Mouse (Mus musculus): Measurements from ENCODE around the gene Zfp870.
"Not testable (repeated sequence)": the region's sequence is repeated elsewhere in the genome, so short reads cannot be mapped to it uniquely, and the experiment has no call there.

Zfp870 gene

DNA sequence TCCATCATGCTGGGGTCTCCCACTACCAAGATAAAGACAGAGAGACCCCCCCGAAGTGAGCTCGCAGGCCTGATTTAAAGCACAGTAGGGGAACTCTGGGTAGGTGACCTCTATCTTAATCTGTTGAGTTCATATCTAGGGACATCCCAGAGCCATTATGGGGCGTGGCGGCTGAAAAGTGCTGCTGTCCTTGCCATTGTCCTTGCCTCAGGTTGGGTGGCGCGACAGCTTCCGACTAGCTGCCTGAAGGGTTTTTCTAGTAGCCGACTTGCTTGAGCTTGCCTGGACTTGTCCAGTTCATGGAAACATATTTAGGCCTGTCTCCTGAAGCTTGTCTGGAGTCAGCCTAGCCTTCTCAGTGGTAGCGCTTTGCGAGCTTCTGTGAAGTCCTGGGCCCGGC is 12.7 kb downstream of the Zfp870 start:
- in situ Hi-C loops (cut with MboI; ENCODE audit: low pct_unique_long_range_greater_than_20kb in 1 of 2, low sequenced_read_pairs in 2 of 2, unreplicated experiment in 1 of 2): loop anchor here in 1 of 2 experiments (25.0 kb wide), 1 partner anchor 934 kb away; the partner anchor contains the start of genes Kank3, Ndufa7 and Rps28

DNA sequence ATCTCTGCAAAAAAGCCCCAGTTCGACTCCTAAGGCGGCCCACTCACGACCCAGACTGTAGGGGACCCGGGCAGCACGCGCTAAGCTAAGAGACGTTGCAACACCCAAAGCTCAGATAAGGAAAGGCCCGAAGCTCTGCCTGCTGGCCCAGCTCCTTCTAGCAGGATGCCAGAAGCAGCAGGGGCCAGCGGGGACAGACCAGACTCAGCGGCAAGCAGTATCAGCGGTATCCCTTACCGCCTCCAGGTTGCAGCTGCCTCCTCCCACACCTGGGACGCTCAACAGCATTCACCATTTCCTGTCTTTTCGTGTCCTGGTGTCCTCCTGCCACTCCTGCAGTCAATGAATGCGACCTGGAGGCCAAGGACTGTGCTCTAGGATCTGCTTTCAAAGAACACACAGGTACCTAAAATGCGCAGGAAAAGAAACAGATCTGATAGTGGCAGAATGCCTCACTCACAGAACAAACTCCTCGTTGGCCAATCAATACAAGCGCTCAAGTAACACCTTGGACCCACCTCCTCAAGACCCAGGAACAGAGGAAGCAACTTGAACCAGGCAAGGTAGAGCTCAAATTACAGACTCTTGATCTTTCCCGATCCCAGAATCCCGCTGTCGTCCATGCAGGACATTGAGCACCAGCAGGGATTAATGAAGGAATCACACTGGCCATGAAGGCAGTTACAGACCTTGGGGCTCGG is 13.8 kb downstream of the Zfp870 start:
- in situ Hi-C loops (cut with MboI; ENCODE audit: low pct_unique_long_range_greater_than_20kb in 1 of 2, low sequenced_read_pairs in 2 of 2, unreplicated experiment in 1 of 2): loop anchor here in 1 of 2 experiments (25.0 kb wide), 1 partner anchor 935 kb away; the partner anchor contains the start of genes Kank3, Ndufa7 and Rps28

DNA sequence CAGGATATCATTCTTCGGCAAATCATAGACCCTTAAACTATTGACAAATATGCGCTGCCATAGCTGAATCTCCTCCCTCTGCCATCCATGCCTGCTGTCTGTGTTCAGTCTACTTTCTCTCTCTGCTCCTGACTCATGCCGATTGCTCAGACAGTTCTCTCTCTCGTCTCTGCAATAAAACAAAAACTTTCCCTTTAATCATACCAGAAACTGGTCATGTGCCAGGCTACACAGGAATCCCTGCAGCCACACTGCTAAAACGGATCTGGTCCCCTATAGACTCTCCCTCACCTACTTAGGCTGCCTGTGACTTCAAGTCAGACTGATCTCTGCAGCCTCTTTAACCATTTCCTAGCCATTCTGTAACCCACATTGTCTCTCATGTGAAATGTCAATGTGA is 18.7 kb downstream of the Zfp870 start:
- in situ Hi-C loops (cut with MboI; ENCODE audit: low pct_unique_long_range_greater_than_20kb in 1 of 2, low sequenced_read_pairs in 2 of 2, unreplicated experiment in 1 of 2): no loop called here

DNA sequence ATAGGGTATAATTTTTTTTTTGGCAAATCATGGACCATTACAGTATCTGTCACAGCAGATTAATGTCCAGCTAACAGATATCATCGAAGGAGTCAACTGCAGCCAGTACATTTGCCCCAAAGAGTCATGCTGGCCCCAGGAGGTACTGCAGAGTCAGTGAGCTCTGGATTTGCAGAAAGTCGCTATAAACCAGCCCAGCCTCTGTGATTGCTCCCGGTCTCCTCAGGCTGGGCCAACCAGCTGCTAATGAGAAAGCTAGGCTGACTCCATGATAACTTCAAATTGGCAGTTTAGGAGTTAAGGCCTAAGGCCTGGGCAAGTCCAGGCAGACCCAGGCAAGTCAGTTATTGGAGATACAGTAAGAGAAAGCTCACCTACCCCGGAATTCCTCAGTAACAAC is 19.4 kb downstream of the Zfp870 start:
- in situ Hi-C loops (cut with MboI; ENCODE audit: low pct_unique_long_range_greater_than_20kb in 1 of 2, low sequenced_read_pairs in 2 of 2, unreplicated experiment in 1 of 2): no loop called here

DNA sequence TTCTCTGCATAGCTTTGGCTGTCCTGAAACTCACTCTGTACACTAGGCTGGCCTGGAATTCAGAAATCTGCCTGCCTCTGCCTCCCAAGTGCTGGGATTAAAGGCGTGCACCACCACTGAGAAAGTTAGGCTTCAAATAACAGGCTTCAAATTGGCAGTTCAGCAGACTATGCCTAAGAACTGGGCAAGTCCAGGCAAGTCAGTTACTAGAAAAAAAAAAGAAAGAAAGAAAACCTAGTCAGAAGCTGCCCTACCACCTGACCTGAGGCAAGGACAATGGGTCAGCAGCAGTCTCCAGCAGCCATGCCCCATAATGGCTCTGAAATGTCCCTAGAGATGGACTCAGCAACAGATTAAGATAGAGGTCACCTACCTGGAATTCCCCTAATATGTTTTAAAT is 20.0 kb downstream of the Zfp870 start:
- in situ Hi-C loops (cut with MboI; ENCODE audit: low pct_unique_long_range_greater_than_20kb in 1 of 2, low sequenced_read_pairs in 2 of 2, unreplicated experiment in 1 of 2): no loop called here

DNA sequence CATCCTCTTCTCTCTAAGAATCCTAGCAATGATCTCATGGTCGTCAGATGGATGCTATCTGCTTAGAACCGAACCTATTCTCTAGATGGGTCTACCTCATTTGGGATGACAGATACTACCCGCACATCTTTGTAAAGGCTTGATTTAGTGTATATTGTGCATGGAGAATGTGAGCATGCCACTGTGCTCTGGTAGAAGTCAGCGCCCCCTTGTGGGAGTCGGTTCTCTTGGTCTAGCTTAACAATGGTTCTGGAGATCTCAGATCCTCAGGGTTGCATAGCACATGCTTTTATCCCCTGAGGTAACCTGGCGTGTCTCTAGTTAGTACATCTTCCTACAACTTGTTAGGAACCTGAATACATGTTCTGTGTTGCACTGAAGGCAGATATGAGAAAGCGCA is 24.2 kb downstream of the Zfp870 start:
- in situ Hi-C loops (cut with MboI; ENCODE audit: low pct_unique_long_range_greater_than_20kb in 1 of 2, low sequenced_read_pairs in 2 of 2, unreplicated experiment in 1 of 2): not testable (repeated sequence)

DNA sequence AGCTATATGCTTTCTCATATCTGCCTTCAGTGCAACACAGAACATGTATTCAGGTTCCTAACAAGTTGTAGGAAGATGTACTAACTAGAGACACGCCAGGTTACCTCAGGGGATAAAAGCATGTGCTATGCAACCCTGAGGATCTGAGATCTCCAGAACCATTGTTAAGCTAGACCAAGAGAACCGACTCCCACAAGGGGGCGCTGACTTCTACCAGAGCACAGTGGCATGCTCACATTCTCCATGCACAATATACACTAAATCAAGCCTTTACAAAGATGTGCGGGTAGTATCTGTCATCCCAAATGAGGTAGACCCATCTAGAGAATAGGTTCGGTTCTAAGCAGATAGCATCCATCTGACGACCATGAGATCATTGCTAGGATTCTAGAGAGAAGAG is 34.7 kb downstream of the Zfp870 start:
- in situ Hi-C loops (cut with MboI; ENCODE audit: low pct_unique_long_range_greater_than_20kb in 1 of 2, low sequenced_read_pairs in 2 of 2, unreplicated experiment in 1 of 2): not testable (repeated sequence)

DNA sequence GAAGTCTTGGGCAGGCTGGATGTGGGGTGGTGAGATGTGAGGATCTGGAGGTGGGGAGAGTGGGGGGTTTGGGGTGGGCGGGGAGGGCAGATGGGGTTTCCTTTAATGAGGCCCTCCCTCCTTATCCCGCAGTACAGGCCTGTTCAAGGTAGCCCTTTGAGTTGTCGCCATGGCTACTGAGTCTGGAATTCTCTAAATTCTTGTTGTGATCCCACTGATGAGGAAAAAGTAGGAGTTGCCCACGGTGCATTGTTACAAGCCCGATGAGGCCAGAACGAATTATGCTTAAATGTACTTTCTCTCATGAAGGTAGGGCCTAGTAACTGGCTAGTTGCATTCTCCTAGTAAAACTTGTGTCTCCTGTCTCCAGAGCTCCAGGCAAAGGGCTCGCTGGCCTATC is 39.9 kb downstream of the Zfp870 start:
- in situ Hi-C loops (cut with MboI; ENCODE audit: low pct_unique_long_range_greater_than_20kb in 1 of 2, low sequenced_read_pairs in 2 of 2, unreplicated experiment in 1 of 2): no loop called here

DNA sequence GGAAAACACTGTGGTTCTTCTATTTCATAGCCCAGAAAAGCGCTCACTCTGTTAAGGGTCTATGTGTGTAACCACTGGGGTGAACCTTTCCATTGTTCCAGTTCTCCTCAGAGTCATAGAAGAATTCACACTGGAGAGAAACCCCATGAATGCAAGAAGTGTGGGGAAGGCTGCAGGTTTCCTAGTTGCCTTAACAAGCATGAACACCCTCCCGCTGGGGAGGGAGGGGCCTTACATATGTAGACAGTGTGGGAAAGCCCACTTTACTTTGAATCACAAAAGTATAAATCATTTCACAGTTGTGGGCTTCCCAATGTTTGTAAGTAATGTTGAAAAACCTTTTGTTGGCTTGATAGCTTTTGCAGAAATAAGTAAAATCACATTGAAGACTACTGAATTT is 50.1 kb downstream of the Zfp870 start:
- in situ Hi-C loops (cut with MboI; ENCODE audit: low pct_unique_long_range_greater_than_20kb in 1 of 2, low sequenced_read_pairs in 2 of 2, unreplicated experiment in 1 of 2): no loop called here

DNA sequence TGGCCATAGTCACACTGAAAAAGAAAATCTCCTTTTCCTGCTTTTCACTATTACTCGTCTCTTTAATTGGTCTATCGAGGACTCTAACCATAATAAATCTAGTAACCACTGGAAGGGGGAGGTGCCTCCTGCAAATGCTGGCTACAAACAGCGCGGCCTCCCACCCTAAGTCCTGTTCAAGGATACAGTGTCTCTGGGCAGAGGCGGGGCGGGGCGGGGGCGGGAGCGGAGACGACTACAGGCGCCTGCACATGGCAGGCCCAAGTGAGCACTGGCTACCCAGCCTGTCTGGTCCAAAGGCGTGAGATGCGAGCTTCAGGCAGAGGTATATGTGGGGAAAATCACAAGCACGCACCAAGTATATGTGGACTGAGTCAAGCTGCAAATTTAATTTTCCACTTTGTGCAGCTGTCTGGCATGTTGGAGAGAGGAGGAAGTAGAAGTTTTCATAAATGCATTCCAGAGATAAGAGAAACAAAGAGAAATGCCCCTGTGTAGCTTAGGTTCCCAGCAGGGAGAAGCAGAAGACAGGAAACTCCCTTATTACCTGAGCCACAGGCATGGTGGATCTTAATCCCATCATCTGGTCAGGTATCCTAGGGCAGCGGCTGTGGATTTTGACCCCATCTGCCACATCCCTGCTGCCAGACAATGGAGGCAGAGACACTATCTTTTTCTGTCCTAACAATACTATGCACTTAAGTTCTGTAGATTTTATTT is 52.2 kb downstream of the Zfp870 start:
- in situ Hi-C loops (cut with MboI; ENCODE audit: low pct_unique_long_range_greater_than_20kb in 1 of 2, low sequenced_read_pairs in 2 of 2, unreplicated experiment in 1 of 2): no loop called here

DNA sequence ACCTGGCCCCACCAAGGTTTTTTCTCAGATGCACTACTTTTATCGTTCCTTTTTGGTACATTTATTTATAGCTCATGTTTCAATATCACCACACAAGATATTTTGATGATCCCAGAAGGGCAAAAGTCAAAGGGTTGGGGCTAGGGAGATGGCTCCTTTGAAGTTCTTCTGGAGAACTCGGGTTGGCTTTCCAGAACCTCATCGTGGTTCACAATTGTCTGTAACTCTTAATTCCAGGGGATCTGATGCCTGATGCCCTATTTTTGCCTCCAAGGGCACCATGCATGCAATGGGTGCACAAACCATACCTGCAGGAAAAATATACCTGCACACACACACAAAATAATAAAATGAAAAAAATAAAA is 61.0 kb downstream of the Zfp870 start:
- in situ Hi-C loops (cut with MboI; ENCODE audit: low pct_unique_long_range_greater_than_20kb in 1 of 2, low sequenced_read_pairs in 2 of 2, unreplicated experiment in 1 of 2): no loop called here

DNA sequence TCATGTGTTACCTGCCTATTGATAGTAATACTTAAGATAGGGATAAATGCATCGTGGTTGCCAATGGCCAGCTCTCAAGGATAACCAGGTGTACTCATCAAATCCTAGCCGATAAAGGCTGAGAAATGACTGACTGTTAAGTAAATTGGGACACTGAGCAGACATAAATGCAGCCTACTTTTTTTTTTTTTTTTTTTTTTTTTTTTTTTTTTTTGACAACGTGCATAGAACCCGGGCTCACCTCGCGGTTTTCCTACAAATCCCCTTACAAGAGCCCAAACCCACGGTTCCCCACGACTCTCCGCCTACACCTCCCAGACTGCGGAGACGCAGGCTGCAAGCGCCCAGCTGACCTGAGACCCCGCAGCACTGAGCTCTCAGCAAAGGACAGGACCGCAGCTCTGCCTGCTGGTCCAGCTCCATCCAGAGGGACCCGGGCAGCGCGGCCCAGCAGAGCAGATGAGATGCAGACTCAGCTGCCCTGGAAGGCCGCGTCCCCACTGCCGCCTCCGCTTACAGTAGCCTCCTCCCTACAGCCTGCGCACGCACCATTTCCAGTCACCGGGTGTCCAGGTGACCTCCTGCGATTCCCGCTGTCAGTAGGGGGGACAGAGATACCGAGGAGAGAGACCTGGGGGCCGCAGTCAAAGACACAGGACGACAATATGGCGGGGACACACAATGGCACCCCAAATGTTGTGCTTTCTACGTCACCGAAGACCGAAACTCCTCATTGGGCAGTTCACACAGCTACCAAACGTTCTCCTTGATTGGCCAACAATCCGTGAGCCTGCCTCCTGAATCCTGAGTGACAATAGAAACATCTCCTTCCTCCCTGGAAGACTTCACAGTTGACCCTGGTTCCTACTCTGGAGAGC is 61.7 kb downstream of the Zfp870 start, which contains the start of gene Zfp799:
Zfp799 (minus strand) TSS at position 722 of the 878 bp plus-strand sequence.
- in situ Hi-C loops (cut with MboI; ENCODE audit: low pct_unique_long_range_greater_than_20kb in 1 of 2, low sequenced_read_pairs in 2 of 2, unreplicated experiment in 1 of 2): no loop called here
